Mouse (Mus musculus): ENCODE data around the gene Tspan31.

- no peak for TF ChIP-seq USF1 (IDR thresholded peaks at IDR 0.05; ENCODE audit: low read depth)
- TF ChIP-seq MAX (IDR thresholded peaks at IDR 0.05), result no peak
Observed at GRCm38 (mm10) chr10:127069281-127070189, 529 bp downstream of the Tspan31 start.
